Mouse (Mus musculus) small intestine, adult 2 months (tissue): Measurements from ENCODE around the gene Foxo3.

Experiments
- CTCF ChIP-seq: fragments of 200-500 bp; IDR thresholded peaks from 2 replicates; pipeline ENCODE4 v1.5.1; 2012; ENCODE audit warnings: low read depth, mild to moderate bottlenecking, control low read depth, inconsistent platforms, low read length, moderate library complexity, mixed read lengths; ENCODE audit not compliant: insufficient replicate concordance, insufficient read length; ENCODE audit errors: extremely low read depth
- POLR2A ChIP-seq: fragments of 200-500 bp; IDR thresholded peaks from 2 replicates; pipeline ENCODE4 v1.6.1; 2012; ENCODE audit warnings: low read depth, mild to moderate bottlenecking, control low read depth, inconsistent platforms, low read length, moderate library complexity

DNA sequence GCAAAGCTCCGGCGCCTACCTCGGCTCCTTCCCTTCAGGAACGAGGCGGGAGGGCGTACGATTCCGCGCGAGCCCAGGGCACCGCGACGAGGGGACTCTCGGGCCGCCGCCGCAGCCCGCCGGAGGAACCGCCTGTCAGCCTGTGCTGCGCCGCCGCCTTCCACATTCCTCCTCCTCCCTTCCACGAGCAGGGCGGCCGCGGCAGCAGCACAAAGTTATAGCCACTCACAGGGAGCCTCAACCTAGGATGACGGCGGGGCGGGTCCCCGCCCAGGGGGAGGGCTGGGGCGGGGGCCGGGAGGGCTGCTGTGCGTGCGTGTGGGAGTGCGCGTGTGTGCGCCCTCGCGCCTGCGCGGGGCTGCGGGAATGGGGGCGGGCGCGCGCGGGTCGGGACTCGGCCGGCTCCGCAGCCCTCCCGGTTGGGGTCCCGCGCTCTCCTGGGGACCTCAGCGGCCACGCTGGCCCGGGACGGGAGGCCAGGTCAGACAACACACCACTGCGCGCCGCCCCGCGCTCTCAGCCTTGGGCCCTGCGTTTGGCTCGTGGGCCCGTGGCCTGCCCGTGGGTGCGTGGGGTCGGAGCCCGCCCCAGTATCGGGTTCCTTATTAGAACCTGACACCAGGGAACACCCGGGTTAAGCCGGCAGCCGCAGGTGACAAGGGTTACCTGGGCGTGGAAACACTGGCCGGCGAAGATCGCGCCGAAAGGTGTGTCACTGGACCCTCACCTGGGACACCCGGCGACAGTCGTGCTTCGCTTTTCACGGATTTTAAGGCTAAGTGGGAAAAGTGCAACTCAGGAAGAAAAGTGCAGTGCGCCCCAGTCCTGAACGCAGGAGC, at the start of gene Foxo3:
- TF ChIP-seq CTCF (0 out of 2 replicates have a peak, but pooled peaks have one; percentile 5), POLR2A (peak; percentile 98)
